Mouse (Mus musculus) CD4-positive naive resting alpha-beta T cell, adult 76 days (primary cell): ENCODE measurements around the gene Sync. TPM values are rescaled to one million over a fixed set of nuclear protein-coding genes. Genes with fewer than 3 reads are reported as not detected.

Source experiments
- total RNA-seq: library from RNA; stranded (reverse); gene quantifications from one replicate; pipeline ENCODE4 v1.2.4, GENCODE M21; 2023

Gene Sync
- total RNA-seq = not detected

DNA sequence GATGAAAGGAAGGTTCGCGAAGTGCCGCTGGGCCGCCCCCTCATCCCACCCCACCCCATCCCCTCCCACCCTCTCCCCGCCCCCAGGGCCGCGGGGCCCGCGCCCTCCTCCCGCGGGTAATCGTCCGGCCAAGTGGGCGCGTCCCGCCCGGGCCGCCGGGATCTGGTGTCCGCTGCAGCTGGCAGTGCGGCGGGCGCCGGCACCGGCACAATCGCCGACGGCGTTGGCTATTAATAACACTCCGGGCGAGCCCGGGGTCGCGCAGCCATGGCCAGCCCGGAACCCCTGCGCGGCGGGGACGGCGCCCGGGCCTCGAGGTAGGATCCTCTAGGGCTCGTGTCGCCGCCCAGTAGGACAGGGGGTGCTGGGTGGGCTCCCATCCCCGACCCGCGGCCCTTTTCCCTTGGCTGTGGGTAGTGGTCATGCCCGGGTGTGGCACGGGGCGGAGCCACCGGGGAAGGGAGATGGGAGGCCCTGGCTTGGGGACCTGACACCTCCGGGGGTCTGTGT, at the start of gene Sync:
TSS of gene Sync (plus strand) at position 146 of the 510 bp plus-strand sequence.

DNA sequence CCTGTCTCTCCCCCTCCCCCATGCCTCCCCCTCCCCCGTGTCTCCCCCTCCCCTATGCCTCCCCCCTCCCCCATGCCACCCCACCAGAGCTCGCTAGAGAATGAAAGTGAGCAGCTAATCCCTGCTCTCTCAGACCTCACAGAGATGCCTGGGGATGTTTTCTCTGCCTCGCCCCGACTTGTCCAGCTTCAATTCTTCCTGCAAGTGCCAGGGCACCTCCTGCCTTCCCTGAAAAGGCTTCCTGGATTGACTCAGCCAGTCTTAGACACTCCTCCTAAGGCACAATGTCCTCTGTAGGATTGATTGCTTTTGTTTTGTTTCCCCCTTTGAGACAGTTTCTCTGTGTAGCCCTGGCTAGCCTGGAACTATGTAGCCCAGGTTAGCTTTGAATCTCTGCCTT, 26.2 kb upstream of the Sync start, which contains the start of gene C77080:
TSS of gene C77080 (minus strand) at position 209 of the 400 bp plus-strand sequence.

DNA sequence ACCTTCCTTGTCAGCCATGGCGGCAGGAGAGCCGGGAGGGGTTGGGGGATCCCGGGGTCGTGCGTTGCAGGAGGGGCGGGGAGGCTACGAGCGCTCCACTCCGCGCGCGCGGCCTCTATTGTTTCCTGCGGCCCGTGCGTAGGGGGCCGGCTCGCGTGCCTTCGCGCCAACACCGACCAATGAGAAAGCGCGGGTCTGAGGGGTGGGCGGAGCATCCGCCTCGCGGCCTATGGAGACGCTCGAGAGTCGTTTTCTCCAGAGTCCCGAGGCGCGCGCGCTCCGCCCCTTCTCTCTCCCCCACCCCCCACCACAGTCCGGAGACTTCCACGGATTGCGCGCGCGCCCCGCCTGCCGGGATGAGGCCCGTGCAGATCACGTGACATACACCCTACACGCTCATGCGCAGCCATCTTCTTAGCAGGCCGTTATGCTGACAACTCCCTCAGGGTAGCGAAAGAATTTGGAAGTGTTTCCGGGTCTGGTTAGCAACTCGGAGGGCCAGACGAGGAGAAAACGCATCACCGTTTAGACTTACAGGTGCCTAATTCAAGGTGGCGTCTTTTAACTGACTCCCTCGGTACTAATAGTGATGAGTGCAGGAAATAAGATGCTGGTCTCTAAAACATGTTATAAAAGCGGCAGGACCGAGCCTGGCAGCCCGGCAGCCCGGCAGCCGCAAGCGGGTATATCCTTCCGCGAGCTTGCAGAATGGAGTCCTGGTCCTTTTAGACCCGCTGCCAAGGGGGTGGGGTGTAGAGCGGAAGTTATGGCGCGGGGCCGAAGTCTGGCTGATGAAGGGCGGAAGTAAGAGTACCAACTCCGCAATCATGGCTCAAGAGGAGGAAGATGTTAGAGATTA, 48.0 kb downstream of the Sync start, which contains the start of the genes Rbbp4 and Zbtb8os:
TSS of gene Rbbp4 (minus strand) at position 155 of the 859 bp plus-strand sequence.
TSS of gene Zbtb8os (plus strand) at position 480 of the 859 bp plus-strand sequence.

Other genes with a start within 250 kb of the Sync start
- gene Rnf19b, start 229.3 kb upstream of the Sync start, total RNA-seq = 69.7 TPM
- not detected for gene Tmem54, start 182.1 kb upstream of the Sync start, total RNA-seq
- not detected for gene Hpca, start 165.6 kb upstream of the Sync start, total RNA-seq
- not detected for gene Fndc5, start 150.6 kb upstream of the Sync start, total RNA-seq
- 34.5 TPM for gene S100pbp, start 97.9 kb upstream of the Sync start, total RNA-seq
- 92.7 TPM for gene Yars, start 97.9 kb upstream of the Sync start, total RNA-seq
- 1.0 TPM for gene C77080, start 26.2 kb upstream of the Sync start, total RNA-seq
- 168 TPM for gene Rbbp4, start 47.8 kb downstream of the Sync start, total RNA-seq
- 35.2 TPM for gene Zbtb8os, start 48.1 kb downstream of the Sync start, total RNA-seq
- gene Zbtb8a, start 90.5 kb downstream of the Sync start, total RNA-seq = 1.8 TPM
- gene Zbtb8b, start 153.2 kb downstream of the Sync start, total RNA-seq = not detected
- gene Bsdc1, start 174.0 kb downstream of the Sync start, total RNA-seq = 163 TPM
- gene Tssk3, start 203.4 kb downstream of the Sync start, total RNA-seq = not detected
- gene Fam229a, start 203.6 kb downstream of the Sync start, total RNA-seq = 1.9 TPM
- gene Marcksl1, start 226.0 kb downstream of the Sync start, total RNA-seq = 19.7 TPM